Mouse (Mus musculus) C2C12 (cell line): ENCODE results near the gene Cradd.

Experiments used
- CEBPB ChIP-seq: IDR thresholded peaks from one replicate; pipeline ENCODE4 v1.6.1; 2011; ENCODE audit warnings: low read depth, mild to moderate bottlenecking, control low read depth, moderate library complexity
- CTCF ChIP-seq: IDR thresholded peaks from one replicate; pipeline ENCODE4 v1.5.1; 2011; ENCODE audit not compliant: control insufficient read depth, insufficient read depth, insufficient read length
- FOSL1 ChIP-seq: IDR thresholded peaks from one replicate; pipeline ENCODE4 v1.8.0; 2011; ENCODE audit warnings: mild to moderate bottlenecking, low read length; ENCODE audit not compliant: poor library complexity, insufficient read depth, severe bottlenecking
- MAX ChIP-seq: IDR thresholded peaks from one replicate; pipeline ENCODE4 v1.6.1; 2011; ENCODE audit warnings: mild to moderate bottlenecking, control low read depth
- USF1 ChIP-seq: IDR thresholded peaks from one replicate; pipeline ENCODE4 v1.6.1; 2011; ENCODE audit warnings: low read depth, mild to moderate bottlenecking, control low read depth, moderate library complexity

- TF ChIP-seq CTCF (no peak), FOSL1 (no peak), CEBPB (no peak), MAX (no peak), USF1 (no peak)
Measured at GRCm38 (mm10) chr10:95141075-95141474, 182.9 kb downstream of the Cradd start.
